Mouse (Mus musculus) midbrain, embryonic 11.5 days (tissue): ENCODE measurements around the gene Nup153. TPM values are rescaled to one million over a fixed set of nuclear protein-coding genes. Genes with fewer than 3 reads are reported as not detected.

Experiments
- ATAC-seq: fragments of 200-750 bp; cut with Nextera tagmentation; 2 replicates; pipeline ENCODE4 v1.8.0; 2017; ENCODE audit warnings: moderate TSS enrichment, moderate library complexity; ENCODE audit not compliant: low FRiP score
- DNase-seq: peaks from one replicate; pipeline ENCODE4 v3.0.0; 2015; ENCODE audit warnings: low spot score; ENCODE audit errors: missing footprints
- H3K27ac ChIP-seq: fragments of 300-500 bp; sonication (generic); 2 replicates; pipeline ENCODE4 v1.5.1; 2014; ENCODE audit warnings: low read depth, low read length
- H3K27me3 ChIP-seq: fragments of 300-500 bp; sonication (generic); 2 replicates; pipeline ENCODE4 v1.6.1; 2014; ENCODE audit warnings: mild to moderate bottlenecking, low read length, moderate library complexity, mixed read lengths; ENCODE audit not compliant: control insufficient read depth, insufficient read depth
- H3K36me3 ChIP-seq: fragments of 300-500 bp; sonication (generic); 2 replicates; pipeline ENCODE4 v1.6.1; 2014; ENCODE audit warnings: mild to moderate bottlenecking, low read length, moderate library complexity, mixed read lengths; ENCODE audit not compliant: control insufficient read depth, insufficient read depth
- H3K4me1 ChIP-seq: fragments of 300-500 bp; sonication (generic); 2 replicates; pipeline ENCODE4 v1.6.1; 2014; ENCODE audit warnings: low read length; ENCODE audit not compliant: control insufficient read depth, insufficient read depth
- H3K4me2 ChIP-seq: fragments of 300-500 bp; sonication (generic); 2 replicates; pipeline ENCODE4 v1.6.1; 2014; ENCODE audit warnings: mild to moderate bottlenecking, moderate library complexity
- H3K4me3 ChIP-seq: fragments of 300-500 bp; sonication (generic); 2 replicates; pipeline ENCODE4 v1.5.1; 2014; ENCODE audit warnings: low read depth, low read length
- H3K9ac ChIP-seq: fragments of 300-500 bp; sonication (generic); 2 replicates; pipeline ENCODE4 v1.6.1; 2014; ENCODE audit warnings: low read length
- H3K9me3 ChIP-seq: fragments of 300-500 bp; sonication (generic); 2 replicates; pipeline ENCODE4 v1.6.1; 2016; ENCODE audit warnings: low read length; ENCODE audit not compliant: control insufficient read depth
- WGBS: fragments of 180-500 bp; shearing (Covaris S2); extraction: QIAGEN DNeasy Blood & Tissue Kit; methylation state at CpG from one replicate; pipeline ENCODE4 v1.1.7; 2014; 5-methylcytosine and 5-hydroxymethylcytosine counted together
- polyA plus RNA-seq: library from polyadenylated mRNA; unstranded; fragments of >200 nt; fragmentation: Nextera tagmentation; extraction: Ambion mirVana; gene quantifications from 2 replicates; pipeline ENCODE4 v1.2.1, GENCODE M21; 2014

The Nup153 gene
- polyA plus RNA-seq, 1 experiment from 2014 or later: 40.6 TPM

GRCm38 (mm10) chr13:46724371-46724770 lies 3.4 kb downstream of the Nup153 start:
- H3K9me3 ChIP-seq: no peaks in the 10 kb centered on the region
- no peak overlapping the region for H3K4me2 ChIP-seq
- peaks cover 15% of the 10 kb centered on the region for H3K4me1 ChIP-seq
- no peaks in the 10 kb centered on the region for H3K27me3 ChIP-seq
- no peak overlapping the region for H3K4me3 ChIP-seq
- ATAC-seq: no peak
- no peak for DNase-seq
- no peak overlapping the region for H3K9ac ChIP-seq
- no peaks in the 10 kb centered on the region for H3K36me3 ChIP-seq
- no peak overlapping the region for H3K27ac ChIP-seq

GRCm38 (mm10) chr13:46721009-46721408 lies 6.7 kb downstream of the Nup153 start:
- DNase-seq (no peak), ATAC-seq (no peak)
- Histone ChIP-seq H3K4me3 (no peak overlapping the region), H3K27ac (no peak overlapping the region), H3K4me2 (no peak overlapping the region), H3K27me3 (no peaks in the 10 kb centered on the region), H3K9ac (no peak overlapping the region), H3K9me3 (no peaks in the 10 kb centered on the region), H3K4me1 (peaks cover 13% of the 10 kb centered on the region), H3K36me3 (no peaks in the 10 kb centered on the region)

GRCm38 (mm10) chr13:46718893-46719400 lies 8.8 kb downstream of the Nup153 start:
- ATAC-seq: no peak

GRCm38 (mm10) chr13:46715976-46716639 lies 11.6 kb downstream of the Nup153 start:
- peaks cover 2% of the 10 kb centered on the region for H3K36me3 ChIP-seq
- H3K4me2 ChIP-seq: no peak overlapping the region
- no peak overlapping the region for H3K9ac ChIP-seq
- no peaks in the 10 kb centered on the region for H3K4me1 ChIP-seq
- H3K9me3 ChIP-seq: no peaks in the 10 kb centered on the region
- H3K4me3 ChIP-seq: no peak overlapping the region
- no peaks in the 10 kb centered on the region for H3K27me3 ChIP-seq
- ATAC-seq (no peak), DNase-seq (no peak)
- no peak overlapping the region for H3K27ac ChIP-seq
- 78% methylated on average over 3 of the region's 3 CpGs for WGBS

More at GRCm38 (mm10) chr13:46718893-46719400, 8.8 kb downstream of the Nup153 start:
- Histone ChIP-seq H3K4me2 (no peak overlapping the region), H3K9ac (no peak overlapping the region), H3K27ac (no peak overlapping the region), H3K4me1 (no peaks in the 10 kb centered on the region), H3K36me3 (no peaks in the 10 kb centered on the region), H3K4me3 (no peak overlapping the region), H3K27me3 (no peaks in the 10 kb centered on the region), H3K9me3 (no peaks in the 10 kb centered on the region)
- WGBS: 84% methylated on average over 5 of the region's 5 CpGs
- no peak for DNase-seq

- DNase-seq (no peak), ATAC-seq (no peak)
- H3K27me3 ChIP-seq: no peaks in the 10 kb centered on the region
- no peaks in the 10 kb centered on the region for H3K9me3 ChIP-seq
- WGBS: 87% methylated on average over 5 of the region's 5 CpGs
- no peaks in the 10 kb centered on the region for H3K4me1 ChIP-seq
- peaks cover 4% of the 10 kb centered on the region for H3K36me3 ChIP-seq
- no peak overlapping the region for H3K4me2 ChIP-seq
- H3K4me3 ChIP-seq: no peak overlapping the region
- H3K9ac ChIP-seq: no peak overlapping the region
- no peak overlapping the region for H3K27ac ChIP-seq
These were observed 14.3 kb downstream of the Nup153 start for GRCm38 (mm10) chr13:46713486-46713885.

- H3K27me3 ChIP-seq: no peaks in the 10 kb centered on the region
- H3K4me2 ChIP-seq: no peak overlapping the region
- no peak for ATAC-seq
- peak; percentile 81 for DNase-seq
- H3K36me3 ChIP-seq: peaks cover 4% of the 10 kb centered on the region; the same call in 1 of the 2 replicates
- H3K4me1 ChIP-seq: no peaks in the 10 kb centered on the region
- H3K9ac ChIP-seq: no peak overlapping the region
- no peaks in the 10 kb centered on the region for H3K9me3 ChIP-seq
- WGBS: 83% methylated on average over 5 of the region's 5 CpGs
- no peak overlapping the region for H3K27ac ChIP-seq
- H3K4me3 ChIP-seq: no peak overlapping the region
These were observed 24.6 kb downstream of the Nup153 start for GRCm38 (mm10) chr13:46703138-46703537.

GRCm38 (mm10) chr13:46701486-46701885 lies 26.3 kb downstream of the Nup153 start:
- no peak overlapping the region for H3K9ac ChIP-seq
- H3K27ac ChIP-seq: no peak overlapping the region
- no peak overlapping the region for H3K4me2 ChIP-seq
- WGBS: 89% methylated on average over 2 of the region's 2 CpGs
- no peaks in the 10 kb centered on the region for H3K4me1 ChIP-seq
- H3K27me3 ChIP-seq: no peaks in the 10 kb centered on the region
- no peak overlapping the region for H3K4me3 ChIP-seq
- H3K36me3 ChIP-seq: peaks cover 6% of the 10 kb centered on the region; the same call in 1 of the 2 replicates
- no peaks in the 10 kb centered on the region for H3K9me3 ChIP-seq
- ATAC-seq: no peak
- DNase-seq: no peak

GRCm38 (mm10) chr13:46699372-46699771 lies 28.4 kb downstream of the Nup153 start:
- Histone ChIP-seq H3K36me3 (peaks cover 6% of the 10 kb centered on the region; the same call in 1 of the 2 replicates), H3K4me1 (no peaks in the 10 kb centered on the region), H3K27ac (no peak overlapping the region), H3K4me2 (no peak overlapping the region), H3K27me3 (no peaks in the 10 kb centered on the region), H3K9ac (no peak overlapping the region), H3K9me3 (no peaks in the 10 kb centered on the region), H3K4me3 (no peak overlapping the region)
- DNase-seq (no peak), ATAC-seq (no peak)
- WGBS: 92% methylated on average over 1 of the region's 1 CpGs

- DNase-seq: no peak
- H3K9me3 ChIP-seq: no peaks in the 10 kb centered on the region
- no peak overlapping the region for H3K27ac ChIP-seq
- ATAC-seq: no peak
- no peaks in the 10 kb centered on the region for H3K4me1 ChIP-seq
- peaks cover 4% of the 10 kb centered on the region; the same call in 1 of the 2 replicates for H3K36me3 ChIP-seq
- WGBS: 89% methylated on average over 2 of the region's 2 CpGs
- no peak overlapping the region for H3K4me3 ChIP-seq
- H3K4me2 ChIP-seq: no peak overlapping the region
- H3K27me3 ChIP-seq: no peaks in the 10 kb centered on the region
- H3K9ac ChIP-seq: no peak overlapping the region
These were observed 31.0 kb downstream of the Nup153 start for GRCm38 (mm10) chr13:46696788-46697187.
